Mouse (Mus musculus) lung, adult 2 months (tissue): ENCODE data around the gene Pde4d.

Experiments used
- CTCF ChIP-seq: fragments of 200-500 bp; IDR thresholded peaks from 2 replicates; pipeline ENCODE4 v1.5.1; 2011; ENCODE audit warnings: mild to moderate bottlenecking, low read length, control low read depth; ENCODE audit not compliant: insufficient read depth
- POLR2A ChIP-seq: fragments of 200-500 bp; IDR thresholded peaks from 2 replicates; pipeline ENCODE4 v1.6.1; 2011; ENCODE audit warnings: low read depth, mild to moderate bottlenecking, control low read depth, low read length, borderline replicate concordance; ENCODE audit errors: extremely low read depth

GRCm38 (mm10) chr13:108490872-108491271 is 41.1 kb downstream of the Pde4d start:
- TF ChIP-seq CTCF = no peak
- no peak for TF ChIP-seq POLR2A
